Mouse (Mus musculus) CH12.LX (cell line): Measurements from ENCODE around the gene Col4a1. TPM values are rescaled to one million over a fixed set of nuclear protein-coding genes. Genes with fewer than 3 reads are reported as not detected.

Experiments
- DNase-seq: peaks from one replicate; pipeline ENCODE4 v3.0.0-alpha.2; 2013; ENCODE audit errors: extremely low read depth
- H3K27ac ChIP-seq: 2 replicates; pipeline ENCODE4 v1.5.1; 2012; ENCODE audit warnings: low read depth, mild to moderate bottlenecking, control low read depth, moderate library complexity; ENCODE audit not compliant: insufficient read depth
- H3K27me3 ChIP-seq: replicated peaks from 2 replicates; pipeline ENCODE3; 2012; ENCODE audit warnings: inconsistent platforms
- H3K36me3 ChIP-seq, 2 experiments: replicated peaks in 1 of 2; 2 replicates each; pipeline versions ENCODE3 to v1.6.1; 2012; ENCODE audit warnings: inconsistent platforms in 1 of 2, low read length in 1 of 2, mild to moderate bottlenecking in 1 of 2, mixed read lengths in 1 of 2, moderate library complexity in 1 of 2; ENCODE audit not compliant: control insufficient read depth in 1 of 2, insufficient read depth in 1 of 2
- H3K4me1 ChIP-seq, 2 experiments: 2 replicates each; pipeline ENCODE4 v1.6.1; 2012; ENCODE audit warnings: inconsistent platforms in 1 of 2, moderate library complexity in 1 of 2; ENCODE audit not compliant: insufficient read depth in 2 of 2, control insufficient read depth in 1 of 2
- H3K4me2 ChIP-seq: 2 replicates; pipeline ENCODE4 v1.6.1; 2012; ENCODE audit warnings: low read depth, mild to moderate bottlenecking, control low read depth; ENCODE audit not compliant: poor library complexity, insufficient read depth, severe bottlenecking
- H3K4me3 ChIP-seq, 3 experiments: fragments of 150-350 bp in 1 of 3; sonication (generic) in 1 of 3; replicated peaks in 1 of 3; 2 replicates each; pipeline versions ENCODE3 to v1.5.1; 2011 to 2012; ENCODE audit warnings: low read depth in 2 of 3, low read length in 2 of 3, mild to moderate bottlenecking in 2 of 3, moderate library complexity in 2 of 3, control low read depth in 1 of 3, improper control_type of control experiment in 1 of 3, inconsistent platforms in 1 of 3, mixed read lengths in 1 of 3; ENCODE audit not compliant: poor library complexity in 1 of 3
- H3K79me2 ChIP-seq: replicated peaks from 2 replicates; pipeline ENCODE4 v1.6.1; 2012; ENCODE audit warnings: mild to moderate bottlenecking, moderate library complexity; ENCODE audit not compliant: control insufficient read depth, poor library complexity, insufficient read depth, severe bottlenecking; ENCODE audit errors: extremely low read depth
- H3K9ac ChIP-seq: 2 replicates; pipeline ENCODE4 v1.6.1; 2012; ENCODE audit warnings: low read depth, mild to moderate bottlenecking, control low read depth, moderate library complexity; ENCODE audit not compliant: insufficient read depth
- H3K9me3 ChIP-seq: replicated peaks from 2 replicates; pipeline ENCODE3; 2012; ENCODE audit warnings: low read length, inconsistent platforms, mixed read lengths
- BHLHE40 ChIP-seq: IDR thresholded peaks from 2 replicates; pipeline ENCODE4 v1.6.1; 2011; ENCODE audit warnings: mild to moderate bottlenecking, low read depth, low read length, improper control_type of control experiment
- CTCF ChIP-seq, 2 experiments: IDR thresholded peaks in 1 of 2; conservative IDR thresholded peaks in 1 of 2; 2 replicates each; pipeline ENCODE4 v1.5.1; 2011 to 2012; ENCODE audit warnings: low read depth in 2 of 2, low read length in 2 of 2, improper control_type of control experiment in 1 of 2, inconsistent platforms in 1 of 2, mild to moderate bottlenecking in 1 of 2, moderate library complexity in 1 of 2
- E2F4 ChIP-seq: IDR thresholded peaks from 2 replicates; pipeline ENCODE4 v1.6.1; 2011; ENCODE audit warnings: low read depth, low read length, improper control_type of control experiment; ENCODE audit not compliant: insufficient replicate concordance
- ELF1 ChIP-seq: IDR thresholded peaks from 2 replicates; pipeline ENCODE4 v1.6.1; 2014; ENCODE audit warnings: low read depth, mild to moderate bottlenecking, inconsistent platforms, low read length, improper control_type of control experiment
- EP300 ChIP-seq: IDR thresholded peaks from 2 replicates; pipeline ENCODE4 v1.6.1; 2011; ENCODE audit warnings: low read length, improper control_type of control experiment
- GABPA ChIP-seq: IDR thresholded peaks from 2 replicates; pipeline ENCODE4 v1.6.1; 2012; ENCODE audit warnings: low read depth, low read length, improper control_type of control experiment, inconsistent platforms; ENCODE audit not compliant: insufficient replicate concordance
- HCFC1 ChIP-seq: IDR thresholded peaks from 2 replicates; pipeline ENCODE4 v1.6.1; 2012; ENCODE audit warnings: low read depth, mild to moderate bottlenecking, inconsistent platforms, low read length, improper control_type of control experiment
- KAT2A ChIP-seq: IDR thresholded peaks from 2 replicates; pipeline ENCODE4 v1.6.1; 2012; ENCODE audit warnings: low read length, improper control_type of control experiment, inconsistent platforms; ENCODE audit not compliant: insufficient replicate concordance
- MAFK ChIP-seq: IDR thresholded peaks from 2 replicates; pipeline ENCODE4 v1.6.1; 2011; ENCODE audit warnings: low read length, improper control_type of control experiment; ENCODE audit not compliant: insufficient replicate concordance
- MAZ ChIP-seq: IDR thresholded peaks from 2 replicates; pipeline ENCODE4 v1.6.1; 2012; ENCODE audit warnings: low read depth, mild to moderate bottlenecking, inconsistent platforms, low read length, improper control_type of control experiment, moderate library complexity
- MEF2A ChIP-seq: IDR thresholded peaks from 2 replicates; pipeline ENCODE4 v1.6.1; 2014; ENCODE audit warnings: low read depth, mild to moderate bottlenecking, inconsistent platforms, low read length, improper control_type of control experiment, borderline replicate concordance
- MYC ChIP-seq: IDR thresholded peaks from 2 replicates; pipeline ENCODE4 v1.6.1; 2011; ENCODE audit warnings: low read depth, mild to moderate bottlenecking, improper control_type of control experiment, low read length
- NRF1 ChIP-seq: IDR thresholded peaks from 2 replicates; pipeline ENCODE4 v1.6.1; 2014; ENCODE audit warnings: low read depth, mild to moderate bottlenecking, inconsistent platforms, low read length, improper control_type of control experiment, moderate library complexity
- PAX5 ChIP-seq: IDR thresholded peaks from 2 replicates; pipeline ENCODE4 v1.6.1; 2012; ENCODE audit warnings: low read length, inconsistent platforms, mixed read lengths
- POLR2AphosphoS2 ChIP-seq: IDR thresholded peaks from 2 replicates; pipeline ENCODE4 v1.6.1; 2011; ENCODE audit warnings: low read depth, low read length, improper control_type of control experiment
- TCF12 ChIP-seq: IDR thresholded peaks from 2 replicates; pipeline ENCODE4 v1.6.1; 2014; ENCODE audit warnings: low read depth, mild to moderate bottlenecking, inconsistent platforms, low read length, improper control_type of control experiment
- USF2 ChIP-seq: conservative IDR thresholded peaks from 2 replicates; pipeline ENCODE4 v1.6.1; 2011; ENCODE audit warnings: low read depth, low read length, improper control_type of control experiment
- ZC3H11A ChIP-seq: IDR thresholded peaks from 2 replicates; pipeline ENCODE4 v1.6.1; 2012; ENCODE audit warnings: low read depth, mild to moderate bottlenecking, inconsistent platforms, low read length, improper control_type of control experiment
- ZKSCAN1 ChIP-seq: IDR thresholded peaks from 2 replicates; pipeline ENCODE4 v1.6.1; 2012; ENCODE audit warnings: low read depth, inconsistent platforms, low read length, improper control_type of control experiment, borderline replicate concordance
- ZMIZ1 ChIP-seq: IDR thresholded peaks from 2 replicates; pipeline ENCODE4 v1.6.1; 2012; ENCODE audit warnings: low read depth, mild to moderate bottlenecking, inconsistent platforms, low read length, improper control_type of control experiment
- dilution Hi-C: fragments of 300-500 bp; cut with MboI; formaldehyde crosslinking; loops from 2 replicates; pipeline ENCODE4 v1.14.3; 2020; ENCODE audit warnings: low sequenced_read_pairs; ENCODE audit not compliant: extremely low pct_unique_long_range_greater_than_20kb, extremely low pct_ligation_motif_present
- in situ Hi-C: fragments of 300-500 bp; cut with MboI; formaldehyde crosslinking; loops from 3 replicates; pipeline ENCODE4 v1.14.3; 2019; ENCODE audit warnings: low sequenced_read_pairs, low pct_ligation_motif_present, low pct_unique_long_range_greater_than_20kb, mixed read lengths
- polyA plus RNA-seq: library from polyadenylated mRNA; unstranded; fragments of >175 nt; gene quantifications from 2 replicates; pipeline ENCODE4 v1.2.1, GENCODE M21; 2012; ENCODE audit warnings: low read depth; ENCODE audit not compliant: insufficient read length
- total RNA-seq, 2 experiments: library from RNA; depleted of rRNA; stranded (reverse); fragments of 300-350 nt in 1 of 2; fragments of >200 nt in 1 of 2; gene quantifications; 2 replicates each; pipeline ENCODE4 v1.2.3; 2012 to 2014

The Col4a1 gene
- total and polyA plus RNA-seq, 3 experiments, result 0.04 to 0.27 (median 0.13) TPM

- Histone ChIP-seq H3K79me2 (no peaks in the 10 kb centered on the region), H3K9ac (no peak overlapping the region), H3K4me1 (peaks cover 15 to 31% of the 10 kb centered on the region in 2 experiments), H3K4me3 (no peak overlapping the region), H3K4me2 (no peak overlapping the region), H3K27ac (no peak overlapping the region), H3K27me3 (peaks cover 9% of the 10 kb centered on the region), H3K36me3 (no peaks in the 10 kb centered on the region), H3K9me3 (peaks cover 3% of the 10 kb centered on the region)
- in situ Hi-C loops (no loop called here), dilution Hi-C loops (no loop called here)
- DNase-seq, result no peak
- TF ChIP-seq E2F4, result no peak
Measured at GRCm38 (mm10) chr8:11333746-11334145, 21.1 kb upstream of the Col4a1 start.

DNA sequence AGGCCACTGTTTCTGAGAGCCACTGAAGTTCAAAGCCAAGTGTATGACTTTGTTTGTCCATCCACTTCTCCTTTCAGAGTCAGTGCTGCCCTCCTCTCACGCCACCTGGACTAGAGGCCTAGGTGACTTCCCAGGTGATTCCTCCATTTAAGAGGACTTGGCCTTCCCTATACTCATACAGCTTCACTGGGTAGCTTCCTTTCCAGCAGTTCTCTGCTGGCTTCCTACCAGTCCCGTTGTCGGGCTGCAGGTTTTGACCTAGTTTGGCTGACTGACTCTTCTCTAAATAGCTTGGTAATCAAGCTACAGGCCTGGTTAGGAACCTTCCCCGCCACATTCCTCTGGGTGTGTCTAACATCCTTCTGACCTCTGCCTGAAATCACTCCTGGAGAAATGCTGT, 18.9 kb upstream of the Col4a1 start:
- Histone ChIP-seq H3K4me3 (no peak overlapping the region), H3K9me3 (peaks cover 8% of the 10 kb centered on the region), H3K9ac (no peak overlapping the region), H3K4me1 (peaks cover 0 to 9% of the 10 kb centered on the region in 2 experiments; a peak in 2 of 4 replicates), H3K27me3 (peaks cover 13% of the 10 kb centered on the region), H3K4me2 (no peak overlapping the region), H3K27ac (no peak overlapping the region), H3K79me2 (no peaks in the 10 kb centered on the region), H3K36me3 (no peaks in the 10 kb centered on the region)
- TF ChIP-seq MYC (no peak), ELF1 (no peak), NRF1 (no peak), ZMIZ1 (no peak), EP300 (no peak), HCFC1 (no peak), TCF12 (no peak), CTCF (conservative IDR thresholded peaks at IDR 0.05 in 1 of 2, IDR thresholded peaks at IDR 0.05 in 1 of 2; ENCODE audit: low read depth in 2 of 2, low read length in 2 of 2) (no peak), BHLHE40 (no peak), MEF2A (no peak), KAT2A (no peak), ZKSCAN1 (no peak), USF2 (no peak), ZC3H11A (no peak), MAZ (no peak), POLR2AphosphoS2 (no peak), MAFK (no peak), GABPA (no peak), PAX5 (no peak)
- in situ Hi-C loops (no loop called here), dilution Hi-C loops (no loop called here)
- no peak for DNase-seq
